Mouse (Mus musculus) ES-Bruce4 (cell line): ENCODE measurements around the gene Ptpn11.

Experiments
- CTCF ChIP-seq: IDR thresholded peaks from one replicate; pipeline ENCODE4 v1.8.1; 2011; ENCODE audit warnings: low read depth, low read length
- EP300 ChIP-seq: IDR thresholded peaks from 2 replicates; pipeline ENCODE4 v1.6.1; 2011; ENCODE audit warnings: low read depth, low read length; ENCODE audit not compliant: insufficient read depth

DNA sequence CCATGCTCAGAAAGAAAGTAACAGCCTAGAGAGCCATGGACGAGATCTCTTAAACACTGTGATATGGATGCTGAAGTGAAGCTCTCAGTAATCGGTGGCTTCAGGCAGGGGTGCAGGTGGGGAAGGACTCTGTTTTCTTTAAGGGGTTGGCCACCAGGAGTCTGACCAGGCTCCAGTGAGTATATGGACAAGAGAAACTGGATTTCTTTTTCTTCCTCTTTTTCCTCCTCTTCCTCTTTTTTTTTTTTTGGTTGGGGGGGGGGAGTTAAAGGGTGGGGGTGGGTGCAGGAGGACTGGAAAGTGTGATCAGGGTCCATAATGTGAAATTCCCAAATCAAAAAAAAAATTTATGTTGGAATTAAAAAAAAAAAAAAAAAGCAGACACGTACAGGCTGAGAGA, 68.6 kb downstream of the Ptpn11 start:
- no peak for TF ChIP-seq CTCF
- no peak for TF ChIP-seq EP300
